Mouse (Mus musculus) erythroblast, adult 5-6 weeks (primary cell): Measurements from ENCODE around the gene Gnptab. TPM values are rescaled to one million over a fixed set of nuclear protein-coding genes. Genes with fewer than 3 reads are reported as not detected.

Source experiments
- ATAC-seq: replicated peaks from 2 replicates; pipeline ENCODE4 v1.8.0; 2016; ENCODE audit warnings: moderate number of reproducible peaks, mild to moderate bottlenecking, moderate TSS enrichment, inconsistent platforms; ENCODE audit not compliant: poor library complexity, low FRiP score, severe bottlenecking
- total RNA-seq, 2 experiments: library from RNA; stranded (forward) in 1 of 2; stranded (reverse) in 1 of 2; fragments of 150-400 nt in 1 of 2; fragments of 200-764, 138-1000 nt in 1 of 2; gene quantifications; 2 replicates each; pipeline versions ENCODE4 v1.2.3 to v1.2.4; 2015 to 2017; ENCODE audit warnings: low replicate concordance in 2 of 2

Gene Gnptab
- total RNA-seq, 2 experiments from 2014 or later, result 11.0 to 20.2 TPM

DNA sequence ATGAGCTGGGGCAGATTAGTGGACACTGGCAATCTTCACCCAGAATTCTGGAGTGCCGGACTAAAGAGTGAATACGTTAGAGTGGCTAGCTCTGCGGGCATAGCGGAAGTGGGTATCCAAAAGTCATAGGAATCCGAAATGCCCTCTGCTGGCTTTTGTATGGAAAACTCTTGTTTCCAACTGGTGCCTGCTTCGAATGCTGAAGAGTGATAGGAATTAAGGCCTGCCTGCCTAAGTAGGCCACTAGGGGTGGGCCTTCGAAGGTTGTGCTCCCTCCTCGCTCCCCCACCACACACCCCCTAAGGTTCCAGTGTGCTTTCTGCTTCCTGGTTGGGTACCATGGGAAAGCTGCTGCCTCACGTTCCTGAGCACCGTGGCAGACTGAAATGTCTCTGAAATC lies 3.9 kb upstream of the Gnptab start:
- no peak for ATAC-seq

DNA sequence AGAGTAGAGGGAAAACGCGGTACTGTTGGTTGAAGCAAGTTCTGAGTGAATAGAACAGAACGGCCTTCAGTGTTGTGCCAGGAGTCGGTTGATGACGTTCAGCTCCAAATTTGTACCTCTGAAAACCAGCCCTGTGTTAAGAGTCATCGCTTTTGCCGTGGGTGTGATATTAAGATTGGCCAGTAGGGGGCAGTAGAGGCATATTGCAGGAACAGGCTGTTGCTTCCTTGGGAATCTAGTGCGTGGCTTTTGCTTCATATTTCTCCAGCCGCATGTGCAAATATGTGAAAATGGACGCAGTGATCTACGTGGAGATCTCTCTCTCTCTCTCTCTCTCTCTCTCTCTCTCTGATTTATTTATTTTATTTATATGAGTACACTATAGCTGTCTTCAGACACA lies 2.2 kb upstream of the Gnptab start:
- 0 out of 2 replicates have a peak, but pooled peaks have one; percentile 58 for ATAC-seq

GRCm38 (mm10) chr10:88377666-88378065 lies 1.3 kb upstream of the Gnptab start:
- ATAC-seq, result no peak

DNA sequence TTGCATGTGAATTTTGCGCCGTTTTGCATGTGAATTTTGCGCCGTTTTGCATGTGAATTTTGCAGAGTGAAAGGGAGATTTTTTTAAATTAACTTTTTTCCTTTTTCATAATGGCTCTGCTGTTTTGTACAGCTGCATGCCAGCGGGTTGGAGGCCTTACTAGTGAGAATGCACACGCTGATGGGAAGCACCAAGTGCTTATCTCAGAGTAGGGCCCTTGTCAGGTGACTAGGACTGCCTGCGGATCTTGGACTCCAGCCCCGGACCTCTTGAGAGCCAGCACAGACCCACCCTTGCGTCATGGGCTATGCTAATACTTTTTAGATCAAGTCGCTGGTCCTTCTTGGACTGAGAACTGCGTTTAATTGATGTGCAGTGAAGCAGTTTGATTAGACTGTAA lies 1.1 kb downstream of the Gnptab start:
- ATAC-seq, result peak; percentile 76

- ATAC-seq, result 0 out of 2 replicates have a peak, but pooled peaks have one; percentile 14
Observed at GRCm38 (mm10) chr10:88380430-88381060, 1.6 kb downstream of the Gnptab start.

- ATAC-seq, result no peak
Observed at GRCm38 (mm10) chr10:88381286-88381685, 2.4 kb downstream of the Gnptab start.

DNA sequence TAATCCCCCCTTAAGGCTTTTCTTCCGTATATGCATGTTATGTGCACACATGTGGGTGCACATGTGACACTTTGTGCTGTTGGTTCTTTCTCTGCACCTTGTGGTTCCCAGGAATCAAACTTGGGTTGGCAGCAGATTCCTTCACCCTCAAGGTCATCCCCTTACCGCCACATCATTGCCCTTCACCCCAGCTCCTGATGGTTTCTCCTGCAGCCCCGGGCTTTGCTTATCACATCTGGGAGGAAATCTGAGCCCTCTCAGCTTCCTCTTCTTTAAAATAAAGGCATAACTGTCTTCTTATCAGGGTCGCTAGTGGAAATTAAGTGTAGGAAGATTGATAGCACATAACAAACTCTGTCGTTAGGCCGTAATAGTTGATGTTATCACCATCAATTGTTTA lies 3.1 kb downstream of the Gnptab start:
- ATAC-seq, result no peak

- ATAC-seq, result no peak
Observed at GRCm38 (mm10) chr10:88383479-88383878, 4.5 kb downstream of the Gnptab start.

GRCm38 (mm10) chr10:88384081-88384480 lies 5.1 kb downstream of the Gnptab start:
- ATAC-seq, result no peak

DNA sequence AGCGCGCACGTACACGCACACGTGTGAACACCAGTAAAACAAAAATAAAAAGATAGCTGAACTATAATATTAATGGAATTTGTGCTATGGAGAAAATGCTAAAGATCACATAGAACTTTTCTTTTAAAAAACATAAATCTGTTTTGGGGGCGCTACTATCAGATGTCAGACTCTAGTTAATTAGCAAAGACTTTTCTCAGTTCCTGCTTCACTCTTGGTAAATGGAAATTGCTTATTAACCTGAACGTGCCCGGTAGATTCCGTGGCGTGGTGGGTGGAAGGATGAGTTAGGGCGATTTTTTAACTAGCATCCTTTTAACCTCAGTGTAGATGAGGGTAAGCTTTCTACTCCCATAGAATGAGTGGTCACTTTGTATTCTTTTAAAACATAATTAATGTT lies 6.4 kb downstream of the Gnptab start:
- no peak for ATAC-seq

DNA sequence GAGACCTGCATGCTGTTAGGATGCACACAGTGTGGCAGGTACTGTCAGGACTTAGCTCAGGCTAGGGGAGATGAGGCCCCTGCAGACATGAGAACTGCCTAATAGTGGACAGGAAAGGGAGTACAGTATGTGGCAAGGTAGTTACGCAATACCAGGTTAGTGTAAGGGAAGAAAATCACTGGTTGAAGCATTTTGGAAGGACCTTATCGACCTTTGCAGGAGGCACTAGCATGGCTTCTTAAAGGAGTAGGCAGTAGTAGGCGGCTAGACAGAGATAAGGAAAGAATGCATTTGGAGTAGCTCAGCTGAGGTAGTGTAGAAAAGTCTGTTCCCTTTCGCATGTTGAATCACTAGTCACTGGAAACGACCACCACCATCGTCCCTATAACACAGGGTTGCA lies 6.8 kb downstream of the Gnptab start:
- 0 out of 2 replicates have a peak, but pooled peaks have one; percentile 55 for ATAC-seq

- ATAC-seq, result no peak
Observed at GRCm38 (mm10) chr10:88386251-88386650, 7.3 kb downstream of the Gnptab start.

DNA sequence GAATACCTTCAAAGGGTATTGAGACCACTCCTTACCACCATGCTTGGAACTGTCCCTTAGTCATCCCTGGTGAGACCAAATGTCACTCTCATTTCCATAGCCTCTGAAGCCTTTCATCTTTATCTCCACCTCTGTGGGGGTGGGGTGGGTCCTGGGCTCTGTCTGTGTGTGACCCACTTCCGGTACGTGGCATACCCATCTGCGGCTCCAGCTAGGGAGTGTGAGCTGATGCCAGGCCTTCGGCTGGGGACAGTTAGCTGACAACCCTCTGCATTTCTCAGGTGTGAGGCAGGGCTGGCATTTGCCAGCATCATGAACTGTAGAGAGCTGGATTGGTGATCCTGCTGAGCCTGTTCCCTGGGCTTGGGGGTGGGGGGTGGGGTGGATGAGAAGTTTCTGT lies 10.6 kb downstream of the Gnptab start:
- no peak for ATAC-seq

- no peak for ATAC-seq
Observed at GRCm38 (mm10) chr10:88390096-88390790, 11.3 kb downstream of the Gnptab start.

- no peak for ATAC-seq
Observed at GRCm38 (mm10) chr10:88391495-88391894, 12.6 kb downstream of the Gnptab start.

DNA sequence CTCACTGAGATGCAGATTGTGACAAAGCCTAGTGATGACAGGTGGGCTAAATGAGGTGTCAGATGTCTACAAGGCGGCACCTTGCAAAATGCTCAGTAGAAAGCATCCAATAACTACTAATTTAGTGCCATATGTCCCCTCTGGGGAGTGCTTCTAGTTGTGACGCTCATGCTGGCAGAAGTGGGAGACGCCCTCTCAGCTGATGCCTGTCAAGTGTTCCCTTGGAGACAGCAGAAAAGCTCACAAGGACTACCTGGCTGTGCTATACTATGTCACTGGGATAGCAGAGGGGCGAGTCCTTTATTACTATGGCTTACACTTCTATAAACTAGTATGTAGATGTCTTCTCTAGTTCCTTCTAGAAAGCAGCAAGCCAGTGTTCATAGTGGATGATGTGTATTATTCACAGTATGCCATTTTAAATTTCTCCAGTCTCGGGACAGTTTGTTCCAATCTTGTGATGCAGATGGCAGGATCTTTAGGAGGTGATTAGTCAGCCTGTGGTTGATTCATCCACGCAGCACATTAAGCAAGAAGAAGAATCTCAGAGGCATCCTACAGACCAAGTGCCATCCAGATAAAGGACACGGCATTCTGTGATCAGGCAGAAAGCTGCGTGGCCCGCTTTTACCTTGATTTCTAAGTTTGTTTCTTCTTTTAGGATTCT lies 13.4 kb downstream of the Gnptab start:
- no peak for ATAC-seq

DNA sequence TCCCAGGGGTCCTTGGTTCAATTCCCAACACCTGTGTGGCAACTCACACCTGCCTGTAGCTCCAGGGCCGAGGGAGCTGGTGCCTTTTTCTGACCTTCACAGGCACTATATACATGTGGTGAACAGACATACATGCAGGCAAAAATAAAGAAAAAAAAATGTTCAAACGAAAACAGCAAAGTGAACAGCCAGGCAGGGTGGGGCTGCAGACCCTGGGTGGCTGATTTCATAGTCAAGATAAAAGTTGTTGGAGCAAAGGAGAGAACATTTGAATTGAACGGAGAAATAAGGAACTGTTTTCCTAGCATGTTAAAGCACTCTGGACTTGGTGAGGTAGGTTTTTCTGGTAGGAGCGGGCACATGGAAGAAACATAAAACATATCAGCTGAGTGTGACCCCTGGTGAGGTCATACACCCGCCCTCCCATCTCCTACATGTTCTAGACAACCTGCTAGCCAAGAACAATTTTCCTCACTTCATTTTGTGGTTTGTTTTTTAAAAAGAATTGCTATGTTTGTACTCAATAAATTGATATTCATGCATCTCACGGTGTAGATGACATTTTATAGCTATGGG lies 19.8 kb downstream of the Gnptab start:
- ATAC-seq, result no peak

DNA sequence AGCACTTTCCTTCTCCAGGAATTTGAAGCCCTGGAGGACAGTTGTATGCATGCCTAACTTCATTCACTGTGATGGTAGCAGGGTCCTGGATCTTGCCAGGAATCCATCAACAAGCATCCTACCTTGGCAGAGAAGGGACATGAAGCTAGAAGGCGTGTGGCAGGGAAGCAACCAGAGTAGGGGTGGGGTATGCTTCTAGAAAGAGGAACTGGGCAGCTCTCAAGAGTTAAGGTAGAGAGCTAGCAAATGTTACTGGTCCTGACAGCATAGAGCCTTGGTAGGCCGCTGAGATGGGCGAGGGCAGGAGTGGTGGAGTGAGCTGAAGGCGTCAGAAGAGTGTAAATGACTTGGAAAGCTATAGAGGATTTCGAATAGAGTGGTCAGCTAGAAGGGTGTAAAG lies 20.3 kb downstream of the Gnptab start:
- ATAC-seq, result no peak

- ATAC-seq, result no peak
Observed at GRCm38 (mm10) chr10:88403021-88403420, 24.1 kb downstream of the Gnptab start.

DNA sequence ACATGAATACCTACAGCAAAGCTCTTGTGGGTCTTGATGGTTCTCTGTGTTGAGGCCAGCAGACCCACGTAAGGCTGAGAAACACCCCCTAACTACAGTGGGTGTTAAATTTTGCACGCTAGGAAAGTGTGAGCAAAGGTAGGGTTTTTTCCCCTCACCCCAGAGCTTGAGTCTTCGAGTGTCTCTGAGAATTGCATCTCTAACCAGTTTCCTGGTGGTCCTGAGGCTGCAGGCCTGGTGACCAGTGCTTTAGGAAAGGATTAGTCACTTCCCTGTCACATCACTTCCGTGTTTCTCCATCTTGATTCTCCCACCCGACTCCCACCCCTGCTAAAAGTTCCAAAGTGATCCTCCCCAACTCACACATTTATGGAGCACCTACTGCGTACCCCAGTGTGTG lies 25.3 kb downstream of the Gnptab start:
- no peak for ATAC-seq

DNA sequence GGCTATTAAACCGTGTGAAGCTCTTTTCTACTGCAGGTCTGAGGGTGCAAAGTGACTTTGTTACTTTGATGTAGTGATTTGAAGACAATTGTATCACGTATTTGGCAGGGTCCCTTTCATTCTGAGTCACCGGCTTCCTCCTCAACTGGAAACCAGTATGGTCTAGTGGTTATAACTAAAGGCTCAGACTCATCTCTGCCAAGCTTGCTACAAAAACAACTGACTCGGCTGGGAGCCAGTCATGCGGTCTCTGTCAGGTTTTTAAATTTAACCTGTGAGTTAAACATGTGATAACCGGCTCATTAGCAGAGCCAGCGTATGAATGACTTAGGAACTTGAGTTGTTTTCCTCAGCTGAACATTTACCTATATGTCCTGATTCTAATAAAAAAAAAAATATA lies 26.9 kb downstream of the Gnptab start:
- ATAC-seq, result no peak
